Mouse (Mus musculus) T-helper 2 cell (primary cell): ENCODE measurements at regions not wholly inside any gene's neighbourhood (a gene's known extent, or its start where the extent isn't known, plus 50 kb on each side); places are given as distances from the start of the nearest gene placed in this dataset.

Source experiments
- in situ Hi-C: fragments of 300-600 bp; cut with MboI, MseI; formaldehyde crosslinking; loops from one replicate; pipeline ENCODE4 v1.15.1; 2025; ENCODE audit warnings: high pct_unique_total_duplicates

DNA sequence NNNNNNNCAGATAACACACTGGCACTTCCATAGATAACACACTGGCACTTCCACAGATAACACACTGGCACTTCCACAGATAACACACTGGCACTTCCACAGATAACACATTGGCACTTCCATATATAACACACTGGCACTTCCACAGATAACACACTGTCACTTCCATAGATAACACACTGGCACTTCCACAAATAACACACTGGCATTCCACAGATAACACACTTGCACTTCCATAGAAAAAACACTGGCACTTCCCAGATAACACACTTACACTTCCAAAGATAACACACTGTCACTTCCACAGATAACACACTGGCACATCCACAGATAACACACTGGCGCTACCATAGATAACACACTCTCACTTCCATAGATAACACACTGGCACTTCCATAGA, 105.7 kb upstream of the Afdn start:
- in situ Hi-C loops: loop anchor here (5.0 kb wide), 1 partner anchor 62 kb away; no protein-coding TSS in a partner anchor

DNA sequence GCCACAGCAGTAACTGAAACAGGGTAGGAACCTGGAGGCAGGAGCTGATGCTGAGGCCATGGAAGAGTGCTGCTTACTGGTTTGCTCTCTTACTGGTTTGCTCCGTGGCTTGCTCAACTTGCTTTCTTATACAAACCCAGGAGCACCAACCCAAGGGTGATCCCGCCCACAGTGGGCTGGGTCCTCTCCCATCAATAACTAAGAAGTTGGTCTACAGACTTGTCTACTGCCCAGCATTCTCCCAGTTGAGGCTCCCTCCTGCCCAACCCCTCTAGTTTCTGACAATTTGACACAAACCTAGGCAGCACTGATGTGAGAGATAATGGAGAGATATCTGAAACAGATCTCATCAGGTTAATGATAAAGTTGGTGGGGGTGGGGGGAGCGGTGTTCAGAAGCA, 104.3 kb upstream of the Afdn start:
- in situ Hi-C loops: loop anchor here (5.0 kb wide), 1 partner anchor 64 kb away; no protein-coding TSS in a partner anchor

GRCm38 (mm10) chr17:13656485-13657181, 103.7 kb upstream of the Afdn start:
- in situ Hi-C loops: loop anchor here (5.0 kb wide), 1 partner anchor 64 kb away; no protein-coding TSS in a partner anchor

DNA sequence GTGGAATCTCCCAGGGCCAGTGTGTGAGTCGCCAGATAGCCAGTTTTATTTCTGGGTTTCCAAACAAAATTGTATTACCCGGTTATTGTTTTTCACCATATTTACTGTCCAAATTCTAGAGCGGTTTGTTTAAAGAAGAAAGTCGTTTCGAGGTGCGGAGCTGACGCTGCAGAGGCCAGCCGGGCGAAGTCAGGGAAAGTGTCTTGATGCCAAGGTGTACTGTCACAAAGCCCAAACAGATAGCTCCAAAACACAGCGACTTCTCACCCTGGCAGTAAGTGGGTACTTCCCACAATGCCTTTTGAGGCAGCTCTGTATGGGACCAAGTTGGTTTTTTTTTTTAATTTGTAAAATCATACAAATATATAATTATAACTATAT, 103.2 kb upstream of the Afdn start:
- in situ Hi-C loops: loop anchor here (5.0 kb wide), 1 partner anchor 65 kb away; no protein-coding TSS in a partner anchor

GRCm38 (mm10) chr17:13657656-13658292, 102.6 kb upstream of the Afdn start:
- in situ Hi-C loops: loop anchor here (5.0 kb wide), 1 partner anchor 65 kb away; no protein-coding TSS in a partner anchor

- in situ Hi-C loops: loop anchor here (5.0 kb wide), 1 partner anchor 66 kb away; no protein-coding TSS in a partner anchor
These were observed 101.9 kb upstream of the Afdn start for GRCm38 (mm10) chr17:13658321-13658978.

DNA sequence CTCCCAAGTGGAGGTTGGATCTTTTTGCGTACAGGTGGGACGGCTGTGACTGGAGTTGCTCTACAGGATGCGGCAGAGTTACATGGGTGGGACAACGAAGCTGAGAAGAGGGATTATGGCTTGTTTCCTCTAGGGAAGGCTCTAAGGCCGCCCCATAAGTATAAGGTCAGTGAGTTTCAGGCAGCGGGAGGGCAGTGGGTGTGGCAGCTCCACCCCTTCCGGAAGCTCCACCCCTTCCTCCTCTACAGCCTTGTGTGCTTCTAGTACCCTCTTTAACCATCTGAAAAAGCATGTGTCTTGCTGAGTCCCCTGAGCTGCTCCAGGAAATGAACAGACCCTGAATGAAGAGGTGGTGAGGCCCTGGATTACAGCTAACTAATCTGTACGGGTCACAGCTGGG, 101.2 kb upstream of the Afdn start:
- in situ Hi-C loops: loop anchor here (5.0 kb wide), 1 partner anchor 67 kb away; no protein-coding TSS in a partner anchor

GRCm38 (mm10) chr17:13659943-13660342, 100.4 kb upstream of the Afdn start:
- in situ Hi-C loops: loop anchor here (5.0 kb wide), 1 partner anchor 68 kb away; no protein-coding TSS in a partner anchor

GRCm38 (mm10) chr17:13661023-13661422, 99.3 kb upstream of the Afdn start:
- in situ Hi-C loops: no loop called here

DNA sequence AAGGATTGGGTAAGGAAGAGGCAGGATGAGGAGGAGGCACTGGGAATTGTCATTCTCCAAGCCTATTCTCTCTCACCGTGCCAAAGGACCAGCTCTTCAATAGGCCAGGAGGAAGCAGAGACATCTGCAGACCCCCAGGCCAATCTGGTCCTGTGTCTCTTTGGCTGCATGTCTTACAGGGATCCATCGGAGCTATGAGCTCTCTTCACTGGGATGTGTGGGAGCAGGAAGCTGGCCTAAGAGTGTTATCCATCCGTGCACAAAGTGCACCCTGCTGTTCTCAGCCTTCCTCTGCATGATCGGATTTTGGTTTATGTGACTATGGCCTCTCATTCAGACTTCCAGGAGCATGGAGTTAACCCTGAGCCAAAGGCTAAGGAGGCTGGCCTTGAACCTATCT, 98.2 kb upstream of the Afdn start:
- in situ Hi-C loops: no loop called here
